Mouse (Mus musculus): ENCODE results near the gene Rgs6. TPM values are rescaled to one million over a fixed set of nuclear protein-coding genes. Genes with fewer than 3 reads are reported as not detected.
A peak's percentile ranks its signal among the peaks of the same experiment; 100 is the strongest.

The Rgs6 gene
- polyA plus RNA-seq, 1 experiment from 2014 or later, result 7.4 TPM

DNA sequence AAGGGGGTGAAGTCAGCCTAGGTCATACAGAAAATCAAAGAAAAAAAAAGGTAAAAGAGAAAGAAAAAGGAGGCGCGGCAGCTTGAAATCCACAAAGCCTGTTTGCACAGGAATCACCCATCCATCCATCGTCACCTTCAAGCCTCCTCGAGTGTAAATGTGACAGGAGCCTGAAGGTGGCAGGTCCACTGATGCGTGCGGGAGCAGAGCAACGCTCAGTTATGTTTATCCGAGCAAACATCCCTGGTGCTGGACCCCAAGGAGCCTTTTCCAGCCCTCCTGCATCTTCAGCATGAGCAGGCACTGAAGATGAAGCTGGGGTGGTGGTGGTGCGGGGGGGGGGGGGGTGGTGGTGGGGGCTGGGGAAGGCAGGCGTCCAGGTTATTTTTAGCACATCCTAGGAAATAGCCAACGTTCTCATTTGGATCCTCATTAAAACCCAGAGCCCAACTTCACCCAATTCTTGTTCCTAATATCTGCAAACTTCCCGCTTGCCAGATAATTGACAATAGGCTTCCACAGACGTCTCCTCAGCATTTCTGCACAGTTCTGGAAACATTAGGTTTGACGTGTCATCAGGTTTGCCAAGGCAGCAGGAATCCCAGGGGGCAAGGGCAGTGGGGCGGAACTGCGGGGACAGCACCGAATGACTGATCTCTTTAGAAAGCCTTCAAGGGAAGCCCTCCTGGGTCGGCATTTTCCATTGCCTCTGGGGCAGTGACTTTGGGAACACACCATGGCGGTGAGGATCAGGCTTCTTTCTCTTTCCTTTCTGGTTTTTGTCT is 946 bp downstream of the Rgs6 start:
- Histone ChIP-seq H3K27me3 (ENCODE audit: control insufficient read depth, insufficient read depth, low read length) (no peaks in the 10 kb centered on the region), H3K4me1 (ENCODE audit: control insufficient read depth, insufficient read depth, low read length) (no peaks in the 10 kb centered on the region), H3K36me3 (ENCODE audit: control insufficient read depth, insufficient read depth, low read length) (no peaks in the 10 kb centered on the region), H3K9me3 (ENCODE audit: control insufficient read depth, low read length) (no peaks in the 10 kb centered on the region), H3K4me2 (ENCODE audit: low read depth, low read length) (no peak overlapping the region), H3K9ac (replicated peaks; ENCODE audit: low read depth, low read length) (no peak overlapping the region), H3K4me3 (ENCODE audit: low read depth, low read length) (no peak overlapping the region), H3K27ac (ENCODE audit: low read depth, low read length) (no peak overlapping the region)
- WGBS, result 40% methylated on average over 18 of the region's 19 CpGs
- no peak for ATAC-seq (ENCODE audit: low read depth)

DNA sequence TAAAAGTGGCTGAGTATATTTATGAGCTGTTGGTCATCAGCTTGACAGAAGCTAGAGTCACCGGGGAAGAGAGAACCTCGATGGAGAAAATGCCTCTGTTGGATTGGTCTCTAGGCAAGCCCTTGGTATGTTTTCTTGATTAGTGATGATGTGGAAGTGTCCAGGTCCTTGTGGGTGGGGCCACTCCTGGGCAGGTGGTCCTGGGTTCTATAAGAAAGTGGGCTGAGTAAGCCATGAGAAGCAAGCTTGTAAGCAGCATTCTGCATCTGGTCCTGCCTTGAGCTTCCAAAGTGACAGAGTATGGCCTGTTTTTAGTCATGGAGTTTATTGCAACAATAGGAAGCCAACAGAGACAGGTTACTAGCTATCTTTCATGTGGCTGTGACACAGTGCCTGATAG is 10.9 kb downstream of the Rgs6 start:
- H3K9ac ChIP-seq (replicated peaks; ENCODE audit: low read depth, low read length), result no peak overlapping the region
- H3K27ac ChIP-seq (ENCODE audit: low read depth, low read length), result no peak overlapping the region
- WGBS, result 91% methylated on average over 2 of the region's 2 CpGs
- ATAC-seq (ENCODE audit: low read depth), result no peak
- no peaks in the 10 kb centered on the region for H3K4me1 ChIP-seq (ENCODE audit: control insufficient read depth, insufficient read depth, low read length)
- H3K36me3 ChIP-seq (ENCODE audit: control insufficient read depth, insufficient read depth, low read length), result no peaks in the 10 kb centered on the region
- no peak overlapping the region for H3K4me3 ChIP-seq (ENCODE audit: low read depth, low read length)
- H3K4me2 ChIP-seq (ENCODE audit: low read depth, low read length), result no peak overlapping the region
- H3K9me3 ChIP-seq (ENCODE audit: control insufficient read depth, low read length), result no peaks in the 10 kb centered on the region
- no peaks in the 10 kb centered on the region for H3K27me3 ChIP-seq (ENCODE audit: control insufficient read depth, insufficient read depth, low read length)

GRCm38 (mm10) chr12:82600406-82600805 is 12.3 kb downstream of the Rgs6 start:
- H3K27ac ChIP-seq (ENCODE audit: low read depth, low read length), result no peak overlapping the region
- H3K9ac ChIP-seq (replicated peaks; ENCODE audit: low read depth, low read length), result no peak overlapping the region
- H3K4me2 ChIP-seq (ENCODE audit: low read depth, low read length), result no peak overlapping the region
- H3K27me3 ChIP-seq (ENCODE audit: control insufficient read depth, insufficient read depth, low read length), result no peaks in the 10 kb centered on the region
- ATAC-seq (ENCODE audit: low read depth), result no peak
- no peaks in the 10 kb centered on the region for H3K9me3 ChIP-seq (ENCODE audit: control insufficient read depth, low read length)
- 59% methylated on average over 6 of the region's 6 CpGs for WGBS
- H3K36me3 ChIP-seq (ENCODE audit: control insufficient read depth, insufficient read depth, low read length), result no peaks in the 10 kb centered on the region
- no peaks in the 10 kb centered on the region for H3K4me1 ChIP-seq (ENCODE audit: control insufficient read depth, insufficient read depth, low read length)
- no peak overlapping the region for H3K4me3 ChIP-seq (ENCODE audit: low read depth, low read length)

- Histone ChIP-seq H3K9ac (replicated peaks; ENCODE audit: low read depth, low read length) (no peak overlapping the region), H3K9me3 (ENCODE audit: control insufficient read depth, low read length) (no peaks in the 10 kb centered on the region), H3K27ac (ENCODE audit: low read depth, low read length) (no peak overlapping the region), H3K4me2 (ENCODE audit: low read depth, low read length) (no peak overlapping the region), H3K4me3 (ENCODE audit: low read depth, low read length) (no peak overlapping the region), H3K36me3 (ENCODE audit: control insufficient read depth, insufficient read depth, low read length) (no peaks in the 10 kb centered on the region), H3K27me3 (ENCODE audit: control insufficient read depth, insufficient read depth, low read length) (no peaks in the 10 kb centered on the region), H3K4me1 (ENCODE audit: control insufficient read depth, insufficient read depth, low read length) (no peaks in the 10 kb centered on the region)
- no peak for ATAC-seq (ENCODE audit: low read depth)
- WGBS, result 73% methylated on average over 4 of the region's 4 CpGs
These were observed 14.7 kb downstream of the Rgs6 start for GRCm38 (mm10) chr12:82602823-82603222.

DNA sequence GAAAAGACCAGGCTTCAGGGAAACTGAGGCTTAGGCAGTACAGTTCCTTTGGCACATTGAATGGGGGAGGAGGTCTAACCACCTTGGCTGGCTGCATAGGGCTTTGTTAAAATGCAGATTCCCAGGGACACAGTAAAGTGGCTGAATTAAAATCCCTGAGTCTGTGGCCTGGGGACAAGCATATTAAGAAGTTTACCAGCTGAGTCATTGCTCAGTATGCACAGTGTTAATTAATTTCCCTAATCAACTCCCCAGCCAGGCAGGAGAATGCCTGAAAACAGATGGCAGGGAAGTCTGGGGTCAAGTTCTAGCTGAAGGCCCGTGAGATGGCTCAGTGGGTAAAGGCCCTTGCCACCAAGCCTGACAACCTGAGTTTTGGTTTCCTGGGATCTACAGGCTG is 15.2 kb downstream of the Rgs6 start:
- Histone ChIP-seq H3K27ac (ENCODE audit: low read depth, low read length) (no peak overlapping the region), H3K4me2 (ENCODE audit: low read depth, low read length) (no peak overlapping the region), H3K9me3 (ENCODE audit: control insufficient read depth, low read length) (no peaks in the 10 kb centered on the region), H3K4me3 (ENCODE audit: low read depth, low read length) (no peak overlapping the region), H3K4me1 (ENCODE audit: control insufficient read depth, insufficient read depth, low read length) (no peaks in the 10 kb centered on the region), H3K27me3 (ENCODE audit: control insufficient read depth, insufficient read depth, low read length) (no peaks in the 10 kb centered on the region), H3K36me3 (ENCODE audit: control insufficient read depth, insufficient read depth, low read length) (no peaks in the 10 kb centered on the region), H3K9ac (replicated peaks; ENCODE audit: low read depth, low read length) (no peak overlapping the region)
- no peak for ATAC-seq (ENCODE audit: low read depth)
- WGBS, result 36% methylated on average over 1 of the region's 1 CpGs

- H3K27me3 ChIP-seq (ENCODE audit: control insufficient read depth, insufficient read depth, low read length), result no peaks in the 10 kb centered on the region
- H3K36me3 ChIP-seq (ENCODE audit: control insufficient read depth, insufficient read depth, low read length), result no peaks in the 10 kb centered on the region
- no peaks in the 10 kb centered on the region for H3K4me1 ChIP-seq (ENCODE audit: control insufficient read depth, insufficient read depth, low read length)
- H3K27ac ChIP-seq (ENCODE audit: low read depth, low read length), result no peak overlapping the region
- no peak overlapping the region for H3K4me2 ChIP-seq (ENCODE audit: low read depth, low read length)
- H3K4me3 ChIP-seq (ENCODE audit: low read depth, low read length), result no peak overlapping the region
- no peak overlapping the region for H3K9ac ChIP-seq (replicated peaks; ENCODE audit: low read depth, low read length)
- no peak for ATAC-seq (ENCODE audit: low read depth)
- no peaks in the 10 kb centered on the region for H3K9me3 ChIP-seq (ENCODE audit: control insufficient read depth, low read length)
- 87% methylated on average over 4 of the region's 4 CpGs for WGBS
These were observed 15.9 kb downstream of the Rgs6 start for GRCm38 (mm10) chr12:82603979-82604378.

GRCm38 (mm10) chr12:82612769-82613660 is 24.9 kb downstream of the Rgs6 start:
- Histone ChIP-seq H3K36me3 (ENCODE audit: control insufficient read depth, insufficient read depth, low read length) (no peaks in the 10 kb centered on the region), H3K9ac (replicated peaks; ENCODE audit: low read depth, low read length) (no peak overlapping the region), H3K4me2 (ENCODE audit: low read depth, low read length) (no peak overlapping the region), H3K9me3 (ENCODE audit: control insufficient read depth, low read length) (no peaks in the 10 kb centered on the region), H3K27me3 (ENCODE audit: control insufficient read depth, insufficient read depth, low read length) (peaks cover 10% of the 10 kb centered on the region), H3K27ac (ENCODE audit: low read depth, low read length) (no peak overlapping the region), H3K4me3 (ENCODE audit: low read depth, low read length) (no peak overlapping the region), H3K4me1 (ENCODE audit: control insufficient read depth, insufficient read depth, low read length) (0 out of 2 replicates have a peak, but pooled peaks cover 6% of the 10 kb centered on the region)
- no peak for ATAC-seq (ENCODE audit: low read depth)
- WGBS, result 87% methylated on average over 13 of the region's 13 CpGs

DNA sequence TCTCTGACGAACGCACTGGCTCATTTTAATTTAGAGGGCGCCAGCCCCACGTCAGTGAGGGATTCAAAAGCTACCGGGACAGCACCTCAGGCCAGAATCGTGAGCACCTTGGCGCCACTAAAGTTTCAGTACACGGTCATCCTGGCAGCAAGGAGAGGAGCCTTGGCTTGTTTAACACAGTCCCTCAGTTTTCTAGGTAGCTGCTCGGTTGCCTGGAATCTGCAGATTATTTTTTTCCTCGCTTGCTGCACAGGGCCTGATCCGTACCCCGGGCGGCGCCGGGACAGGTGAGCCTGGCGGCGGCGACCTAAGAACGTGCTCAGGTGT is 28.4 kb downstream of the Rgs6 start:
- no peak overlapping the region for H3K27ac ChIP-seq (ENCODE audit: low read depth, low read length)
- peak overlapping the region; percentile 92 for H3K4me2 ChIP-seq (ENCODE audit: low read depth, low read length)
- peak overlapping the region; percentile 60 for H3K4me3 ChIP-seq (ENCODE audit: low read depth, low read length)
- WGBS, result 4% methylated on average over 19 of the region's 19 CpGs
- H3K36me3 ChIP-seq (ENCODE audit: control insufficient read depth, insufficient read depth, low read length), result no peaks in the 10 kb centered on the region
- 0 out of 2 replicates have a peak overlapping the region, but pooled peaks have one; percentile 56 for H3K9ac ChIP-seq (replicated peaks; ENCODE audit: low read depth, low read length)
- 0 out of 2 replicates have a peak, but pooled peaks cover 6% of the 10 kb centered on the region for H3K4me1 ChIP-seq (ENCODE audit: control insufficient read depth, insufficient read depth, low read length)
- no peak for ATAC-seq (ENCODE audit: low read depth)
- H3K9me3 ChIP-seq (ENCODE audit: control insufficient read depth, low read length), result no peaks in the 10 kb centered on the region
- H3K27me3 ChIP-seq (ENCODE audit: control insufficient read depth, insufficient read depth, low read length), result peaks cover 20% of the 10 kb centered on the region

All from neural tube, embryonic 14.5 days (tissue).